Mouse (Mus musculus): ENCODE data around the gene Ubr2.

- no peak for TF ChIP-seq ZNF384 (IDR thresholded peaks at IDR 0.05; ENCODE audit: low read depth, low read length)
- TF ChIP-seq TBP (conservative IDR thresholded peaks at IDR 0.05; ENCODE audit: low read depth, low read length) = no peak
- TF ChIP-seq EP300 (IDR thresholded peaks at IDR 0.05; ENCODE audit: low read length) = no peak
- TF ChIP-seq TCF12 (IDR thresholded peaks at IDR 0.05; ENCODE audit: low read depth, low read length) = no peak
- no peak for TF ChIP-seq CTCF (conservative IDR thresholded peaks at IDR 0.05 in 1 of 2, IDR thresholded peaks at IDR 0.05 in 1 of 2; ENCODE audit: low read depth in 2 of 2, low read length in 2 of 2)
- TF ChIP-seq CHD2 (IDR thresholded peaks at IDR 0.05; ENCODE audit: low read length) = no peak
- TF ChIP-seq POLR2A (IDR thresholded peaks at IDR 0.05; ENCODE audit: low read depth, low read length) = no peak
These were observed 100.2 kb downstream of the Ubr2 start, which contains the start of gene Prph2 for GRCm38 (mm10) chr17:46910186-46910585.

Measured in CH12.LX (cell line).